Mouse (Mus musculus): ENCODE data around the gene Hist1h2ad. TPM values are rescaled to one million over a fixed set of nuclear protein-coding genes. Genes with fewer than 3 reads are reported as not detected.
"Not testable (repeated sequence)": the region's sequence is repeated elsewhere in the genome, so short reads cannot be mapped to it uniquely, and the experiment has no call there.

The Hist1h2ad gene
- total and polyA plus RNA-seq, 3 experiments, result 13.2 to 744 TPM; not detected in 1

DNA sequence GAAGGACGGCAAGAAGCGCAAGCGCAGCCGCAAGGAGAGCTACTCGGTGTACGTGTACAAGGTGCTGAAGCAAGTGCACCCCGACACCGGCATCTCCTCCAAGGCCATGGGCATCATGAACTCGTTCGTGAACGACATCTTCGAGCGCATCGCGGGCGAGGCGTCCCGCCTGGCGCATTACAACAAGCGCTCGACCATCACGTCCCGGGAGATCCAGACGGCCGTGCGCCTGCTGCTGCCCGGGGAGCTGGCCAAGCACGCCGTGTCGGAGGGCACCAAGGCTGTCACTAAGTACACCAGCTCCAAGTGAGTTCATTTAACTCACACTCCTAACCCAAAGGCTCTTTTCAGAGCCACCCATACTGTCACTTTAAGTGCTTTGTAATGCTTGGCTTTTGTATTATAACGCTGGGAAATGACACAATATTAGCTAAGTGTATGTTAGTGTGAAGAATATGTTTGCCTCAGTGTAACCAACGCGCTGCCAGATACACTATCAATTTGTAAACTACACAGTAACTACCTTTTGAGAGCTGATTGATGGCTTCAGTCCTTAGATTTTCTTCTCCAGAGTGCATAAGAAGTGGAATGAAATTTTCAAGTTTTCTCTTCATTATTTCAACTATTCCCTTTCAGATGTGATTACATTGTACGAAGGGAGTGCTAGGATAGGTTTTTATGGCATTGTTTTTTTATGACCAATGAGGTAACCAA lies 2.5 kb upstream of the Hist1h2ad start:
- H3K9me3 ChIP-seq (replicated peaks; ENCODE audit: low read length), result not testable (repeated sequence)
- in situ Hi-C loops (cut with MboI; ENCODE audit: low pct_ligation_motif_present, low pct_unique_long_range_greater_than_20kb, low sequenced_read_pairs), result loop anchor here (25.0 kb wide), 1 partner anchor 1834 kb away; the partner anchor contains the start of gene Hist1h4j

GRCm38 (mm10) chr13:23572218-23573033 lies 1.8 kb upstream of the Hist1h2ad start:
- peaks cover 0 to 14% of the 10 kb centered on the region in 2 experiments; a peak in 2 of 4 replicates for H3K4me1 ChIP-seq (ENCODE audit: control insufficient read depth in 1 of 2, insufficient read depth in 2 of 2)
- H3K4me3 ChIP-seq (replicated peaks in 1 of 3; ENCODE audit: low read depth in 2 of 3, low read length in 2 of 3, poor library complexity in 1 of 3), result peak overlapping the region; percentile 24 to 36 (median 34)
- H3K36me3 ChIP-seq (replicated peaks in 1 of 2; ENCODE audit: control insufficient read depth in 1 of 2, insufficient read depth in 1 of 2, low read length in 1 of 2), result no peaks in the 10 kb centered on the region
- H3K27ac ChIP-seq (ENCODE audit: insufficient read depth, low read depth), result peak overlapping the region; percentile 98
- no peaks in the 10 kb centered on the region for H3K9me3 ChIP-seq (replicated peaks; ENCODE audit: low read length)
- peak overlapping the region; percentile 91 for H3K9ac ChIP-seq (ENCODE audit: insufficient read depth, low read depth)
- in situ Hi-C loops (cut with MboI; ENCODE audit: low pct_ligation_motif_present, low pct_unique_long_range_greater_than_20kb, low sequenced_read_pairs), result loop anchor here (25.0 kb wide), 1 partner anchor 1835 kb away; the partner anchor contains the start of gene Hist1h4j
- dilution Hi-C loops (cut with MboI; ENCODE audit: extremely low pct_ligation_motif_present, extremely low pct_unique_long_range_greater_than_20kb, low sequenced_read_pairs), result no loop called here
- peak overlapping the region; percentile 78 for H3K4me2 ChIP-seq (ENCODE audit: insufficient read depth, low read depth, poor library complexity, severe bottlenecking)
- TF ChIP-seq POLR2AphosphoS2 (IDR thresholded peaks at IDR 0.05; ENCODE audit: low read depth, low read length) (peak; percentile 82), CHD1 (IDR thresholded peaks at IDR 0.05; ENCODE audit: low read depth, low read length) (peak; percentile 20; the same call in 1 of the 2 replicates), ZMIZ1 (IDR thresholded peaks at IDR 0.05; ENCODE audit: low read depth, low read length) (no peak; the same call in 1 of the 2 replicates), MAZ (IDR thresholded peaks at IDR 0.05; ENCODE audit: low read depth, low read length) (no peak), USF2 (conservative IDR thresholded peaks at IDR 0.05; ENCODE audit: low read depth, low read length) (no peak), NELFE (IDR thresholded peaks at IDR 0.05; ENCODE audit: low read depth, low read length) (peak; percentile 7; the same call in 1 of the 2 replicates), MAX (IDR thresholded peaks at IDR 0.05; ENCODE audit: low read length) (no peak), JUN (IDR thresholded peaks at IDR 0.05; ENCODE audit: insufficient read depth, low read depth, low read length) (no peak), MEF2A (IDR thresholded peaks at IDR 0.05; ENCODE audit: borderline replicate concordance, low read depth, low read length) (no peak), E2F4 (IDR thresholded peaks at IDR 0.05; ENCODE audit: insufficient replicate concordance, low read depth, low read length) (0 out of 2 replicates have a peak, but pooled peaks have one; percentile 26), ZNF384 (IDR thresholded peaks at IDR 0.05; ENCODE audit: low read depth, low read length) (no peak), ETS1 (conservative IDR thresholded peaks at IDR 0.05; ENCODE audit: low read depth, low read length) (no peak), HCFC1 (IDR thresholded peaks at IDR 0.05; ENCODE audit: low read depth, low read length) (0 out of 2 replicates have a peak, but pooled peaks have one; percentile 10), NRF1 (IDR thresholded peaks at IDR 0.05; ENCODE audit: low read depth, low read length) (no peak), CTCF (conservative IDR thresholded peaks at IDR 0.05 in 1 of 2, IDR thresholded peaks at IDR 0.05 in 1 of 2; ENCODE audit: low read depth in 2 of 2, low read length in 2 of 2) (no peak)
- H3K27me3 ChIP-seq (replicated peaks), result no peaks in the 10 kb centered on the region
- DNase-seq (ENCODE audit: extremely low read depth), result peak; percentile 66
- H3K79me2 ChIP-seq (replicated peaks; ENCODE audit: control insufficient read depth, extremely low read depth, insufficient read depth, poor library complexity, severe bottlenecking), result no peaks in the 10 kb centered on the region

More for the DNA sequence above, 2.5 kb upstream of the Hist1h2ad start:
- H3K27me3 ChIP-seq (replicated peaks); dilution Hi-C loops (cut with MboI; ENCODE audit: extremely low pct_ligation_motif_present, extremely low pct_unique_long_range_greater_than_20kb, low sequenced_read_pairs); H3K4me1 ChIP-seq (ENCODE audit: control insufficient read depth in 1 of 2, insufficient read depth in 2 of 2); H3K36me3 ChIP-seq (replicated peaks in 1 of 2; ENCODE audit: control insufficient read depth in 1 of 2, insufficient read depth in 1 of 2, low read length in 1 of 2); H3K79me2 ChIP-seq (replicated peaks; ENCODE audit: control insufficient read depth, extremely low read depth, insufficient read depth, poor library complexity, severe bottlenecking): not testable (repeated sequence)
- TF ChIP-seq NELFE (IDR thresholded peaks at IDR 0.05; ENCODE audit: low read depth, low read length) (peak; percentile 95), SIN3A (IDR thresholded peaks at IDR 0.05; ENCODE audit: low read length) (peak; percentile 66), ZMIZ1 (IDR thresholded peaks at IDR 0.05; ENCODE audit: low read depth, low read length) (peak; percentile 99), MAZ (IDR thresholded peaks at IDR 0.05; ENCODE audit: low read depth, low read length) (0 out of 2 replicates have a peak, but pooled peaks have one; percentile 42), KAT2A (IDR thresholded peaks at IDR 0.05; ENCODE audit: insufficient replicate concordance, low read length) (0 out of 2 replicates have a peak, but pooled peaks have one; percentile 59), MXI1 (IDR thresholded peaks at IDR 0.05; ENCODE audit: low read depth, low read length) (peak; percentile 51; the same call in 1 of the 2 replicates), NRF1 (IDR thresholded peaks at IDR 0.05; ENCODE audit: low read depth, low read length) (peak; percentile 57), TBP (conservative IDR thresholded peaks at IDR 0.05; ENCODE audit: low read depth, low read length) (peak; percentile 68), POLR2AphosphoS2 (IDR thresholded peaks at IDR 0.05; ENCODE audit: low read depth, low read length) (peak; percentile 100), UBTF (IDR thresholded peaks at IDR 0.05; ENCODE audit: low read depth, low read length) (peak; percentile 99), BHLHE40 (IDR thresholded peaks at IDR 0.05; ENCODE audit: low read depth, low read length) (0 out of 2 replicates have a peak, but pooled peaks have one; percentile 19), CHD2 (IDR thresholded peaks at IDR 0.05; ENCODE audit: low read length) (peak; percentile 60; the same call in 1 of the 2 replicates), MAFK (IDR thresholded peaks at IDR 0.05; ENCODE audit: insufficient replicate concordance, low read length) (peak; percentile 20; the same call in 1 of the 2 replicates), HCFC1 (IDR thresholded peaks at IDR 0.05; ENCODE audit: low read depth, low read length) (peak; percentile 52), SMC3 (IDR thresholded peaks at IDR 0.05; ENCODE audit: low read depth, low read length) (peak; percentile 17; the same call in 1 of the 2 replicates), POLR2A (IDR thresholded peaks at IDR 0.05; ENCODE audit: low read depth, low read length) (peak; percentile 92), RCOR1 (conservative IDR thresholded peaks at IDR 0.05; ENCODE audit: low read depth, low read length) (peak; percentile 86; the same call in 1 of the 2 replicates), CHD1 (IDR thresholded peaks at IDR 0.05; ENCODE audit: low read depth, low read length) (peak; percentile 98), MAX (IDR thresholded peaks at IDR 0.05; ENCODE audit: low read length) (peak; percentile 43; the same call in 1 of the 2 replicates)
- peak; percentile 66 for DNase-seq (ENCODE audit: extremely low read depth)
- peak overlapping the region; percentile 34 to 66 (median 36) for H3K4me3 ChIP-seq (replicated peaks in 1 of 3; ENCODE audit: low read depth in 2 of 3, low read length in 2 of 3, poor library complexity in 1 of 3)
- H3K27ac ChIP-seq (ENCODE audit: insufficient read depth, low read depth), result peak overlapping the region; percentile 98
- peak overlapping the region; percentile 91 for H3K9ac ChIP-seq (ENCODE audit: insufficient read depth, low read depth)
- peak overlapping the region; percentile 67; the same call in 1 of the 2 replicates for H3K4me2 ChIP-seq (ENCODE audit: insufficient read depth, low read depth, poor library complexity, severe bottlenecking)

All from CH12.LX (cell line).